8 mouse cellular contexts compared by ENCODE assay signal in genomic region chr10:60934297-60935286, GRCm38 (mm10).
DNase-seq lines count a peak whose midpoint lies in the region; ATAC-seq and TF ChIP-seq lines count a peak whose summit lies in the region.

No protein-coding gene starts in this region.

- no peak for TF ChIP-seq EP300 in heart, adult 2 months (IDR thresholded peaks at IDR 0.05; ENCODE audit: insufficient read depth, low read depth, low read length)

- no peak overlapping the region for H3K4me2 ChIP-seq in kidney, embryonic 14.5 days (replicated peaks; ENCODE audit: low read depth, low read length)

- no peak for TF ChIP-seq CTCF in heart, adult 2 months (IDR thresholded peaks at IDR 0.05)
- TF ChIP-seq CTCF in lung, adult 2 months (IDR thresholded peaks at IDR 0.05; ENCODE audit: insufficient read depth, low read length) = no peak

- 48% methylated on average over 13 of the region's 13 CpGs for WGBS in heart, adult 2 months
- WGBS in kidney, embryonic 14.5 days = 32% methylated on average over 13 of the region's 13 CpGs
- WGBS in lung, adult 2 months = 43% methylated on average over 13 of the region's 13 CpGs

- H3K4me1 ChIP-seq in heart, adult 2 months (ENCODE audit: control insufficient read depth, insufficient read depth, low read length) = peaks cover 2% of the 10 kb centered on the region
- H3K4me1 ChIP-seq in kidney, embryonic 14.5 days (ENCODE audit: control insufficient read depth, insufficient read depth, low read length) = peaks cover 33% of the 10 kb centered on the region
- H3K4me1 ChIP-seq in lung, adult 2 months (ENCODE audit: control insufficient read depth, insufficient read depth, low read length) = peaks cover 3% of the 10 kb centered on the region

- H3K79me2 ChIP-seq in heart, adult 2 months (replicated peaks; ENCODE audit: control insufficient read depth, insufficient read depth, low read length) = no peaks in the 10 kb centered on the region

- DNase-seq in layer of hippocampus, adult 9-11 months = peak; percentile 71
- no peak for DNase-seq in layer of hippocampus, postnatal 10 days (ENCODE audit: low spot score in 2 of 2)
- peak; percentile 84 for DNase-seq in adrenal gland, adult 8-10 months
- DNase-seq in heart, adult 2 months = peak; percentile 44 to 66
- peak; percentile 17 for DNase-seq in lung, adult 2 months
- peak; percentile 64 for DNase-seq in telencephalon, adult 2 months (ENCODE audit: low read depth, low spot score)
- no peak for DNase-seq in cerebellum, adult 11-12 months

- H3K4me3 ChIP-seq in heart, adult 2 months = no peak overlapping the region
- H3K4me3 ChIP-seq in kidney, embryonic 14.5 days (ENCODE audit: low read length) = no peak overlapping the region
- H3K4me3 ChIP-seq in lung, adult 2 months (replicated peaks; ENCODE audit: extremely low read depth, low read depth, low read length) = no peak overlapping the region

- intact Hi-C loops in heart, adult 2 months (cut with DNase I) = no loop called here

- H3K36me3 ChIP-seq in heart, adult 2 months (ENCODE audit: control insufficient read depth, insufficient read depth, low read length) = no peaks in the 10 kb centered on the region
- H3K36me3 ChIP-seq in kidney, embryonic 14.5 days (ENCODE audit: control insufficient read depth, insufficient read depth, low read length) = no peaks in the 10 kb centered on the region

- H3K9ac ChIP-seq in heart, adult 2 months (ENCODE audit: low read depth, low read length) = no peak overlapping the region
- H3K9ac ChIP-seq in kidney, embryonic 14.5 days (ENCODE audit: low read depth, low read length) = no peak overlapping the region

- H3K27ac ChIP-seq in heart, adult 2 months = 0 out of 2 replicates have a peak overlapping the region, but pooled peaks have one; percentile 9
- peak overlapping the region; percentile 82 for H3K27ac ChIP-seq in kidney, embryonic 14.5 days (ENCODE audit: low read depth, low read length)

- H3K9me3 ChIP-seq in kidney, embryonic 14.5 days (ENCODE audit: control insufficient read depth, low read length) = no peaks in the 10 kb centered on the region

- no peak for TF ChIP-seq POLR2A in heart, adult 2 months (IDR thresholded peaks at IDR 0.05; ENCODE audit: insufficient read depth, low read depth, low read length)
- no peak for TF ChIP-seq POLR2A in lung, adult 2 months (IDR thresholded peaks at IDR 0.05; ENCODE audit: borderline replicate concordance, extremely low read depth, low read depth, low read length)

- H3K27me3 ChIP-seq in heart, adult 2 months (ENCODE audit: control insufficient read depth, insufficient read depth, low read length) = no peaks in the 10 kb centered on the region
- 0 out of 2 replicates have a peak, but pooled peaks cover 4% of the 10 kb centered on the region for H3K27me3 ChIP-seq in kidney, embryonic 14.5 days (ENCODE audit: control insufficient read depth, insufficient read depth, low read length)

- peak; percentile 71 for ATAC-seq in kidney, embryonic 14.5 days (ENCODE audit: low FRiP score, low TSS enrichment)

Comparison
In these comparisons a context has a peak if more than half of its experiments do, and no peak if none do; other contexts are left out.
1. DNase-seq: peak in layer of hippocampus, adult 9-11 months (single experiment), adrenal gland, adult 8-10 months (single experiment), heart, adult 2 months (2 of 2), lung, adult 2 months (single experiment) and telencephalon, adult 2 months (single experiment); none in layer of hippocampus, postnatal 10 days (0 of 2) and cerebellum, adult 11-12 months (single experiment).